Mouse (Mus musculus) heart, adult 11 months (tissue): ENCODE results near the gene Cnpy1.

ENCODE experiments used
- DNase-seq: peaks from one replicate; pipeline ENCODE4 v3.0.0; 2022

Gene Cnpy1

GRCm38 (mm10) chr5:28238876-28239275 lies 6.7 kb downstream of the Cnpy1 start:
- DNase-seq, result peak; percentile 72

GRCm38 (mm10) chr5:28238152-28238551 lies 7.5 kb downstream of the Cnpy1 start:
- peak; percentile 30 for DNase-seq

- no peak for DNase-seq
Observed at GRCm38 (mm10) chr5:28237715-28238114, 7.9 kb downstream of the Cnpy1 start.

- peak; percentile 37 for DNase-seq
Observed at GRCm38 (mm10) chr5:28237055-28237454, 8.6 kb downstream of the Cnpy1 start.

GRCm38 (mm10) chr5:28236098-28236497 lies 9.5 kb downstream of the Cnpy1 start:
- DNase-seq, result peak; percentile 85

GRCm38 (mm10) chr5:28232101-28232500 lies 13.5 kb downstream of the Cnpy1 start:
- DNase-seq, result no peak

- no peak for DNase-seq
Observed at GRCm38 (mm10) chr5:28219596-28219995, 26.0 kb downstream of the Cnpy1 start.

GRCm38 (mm10) chr5:28213441-28213840 lies 32.2 kb downstream of the Cnpy1 start:
- peak; percentile 55 for DNase-seq

- peak; percentile 70 for DNase-seq
Observed at GRCm38 (mm10) chr5:28211651-28212310, 33.8 kb downstream of the Cnpy1 start.

GRCm38 (mm10) chr5:28210591-28211550 lies 34.7 kb downstream of the Cnpy1 start:
- peak; percentile 33 for DNase-seq

GRCm38 (mm10) chr5:28209549-28210431 lies 35.8 kb downstream of the Cnpy1 start:
- DNase-seq, result peak; percentile 83

- peak; percentile 71 for DNase-seq
Observed at GRCm38 (mm10) chr5:28208726-28209520, 36.7 kb downstream of the Cnpy1 start.

GRCm38 (mm10) chr5:28207043-28207442 lies 38.6 kb downstream of the Cnpy1 start:
- DNase-seq, result peak; percentile 39

- DNase-seq, result peak; percentile 37
Observed at GRCm38 (mm10) chr5:28206448-28206847, 39.2 kb downstream of the Cnpy1 start.

- DNase-seq, result peak; percentile 54
Observed at GRCm38 (mm10) chr5:28204678-28205077, 40.9 kb downstream of the Cnpy1 start.

- DNase-seq, result peak; percentile 72
Observed at GRCm38 (mm10) chr5:28203086-28203485, 42.5 kb downstream of the Cnpy1 start.

- DNase-seq, result no peak
Observed at GRCm38 (mm10) chr5:28199089-28199873, 46.3 kb downstream of the Cnpy1 start.

- DNase-seq, result no peak
Observed at GRCm38 (mm10) chr5:28195473-28195872, 50.1 kb downstream of the Cnpy1 start.

GRCm38 (mm10) chr5:28192099-28192454 lies 53.5 kb downstream of the Cnpy1 start:
- no peak for DNase-seq

- no peak for DNase-seq
Observed at GRCm38 (mm10) chr5:28191201-28192098, 54.2 kb downstream of the Cnpy1 start.
